Mouse (Mus musculus) Patski (cell line): ENCODE results near the gene Gm10803. TPM values are rescaled to one million over a fixed set of nuclear protein-coding genes. Genes with fewer than 3 reads are reported as not detected.
"Not testable (repeated sequence)": the region's sequence is repeated elsewhere in the genome, so short reads cannot be mapped to it uniquely, and the experiment has no call there.

ENCODE experiments used
- ATAC-seq: fragments of 100-300 bp; one replicate; pipeline ENCODE4 v1.8.0; 2021
- CTCF ChIA-PET: fragments of 350-600 bp; sonication (Branson Sonifier 250); formaldehyde crosslinking; loops from one replicate; lab custom pipeline; 2022; ENCODE audit warnings: inconsistent platforms; lab: Charles Lee
- POLR2A ChIA-PET: fragments of 350-600 bp; sonication (Branson Sonifier 250); formaldehyde crosslinking; loops from one replicate; lab custom pipeline; 2022; ENCODE audit warnings: antibody characterized with exemption, inconsistent platforms; lab: Charles Lee
- DNase-seq: peaks from one replicate; pipeline ENCODE4 v3.0.0-alpha.2; 2011; ENCODE audit warnings: low read depth, low spot score
- H3K27me3 ChIP-seq: fragments of 371-371 bp; one replicate; pipeline ENCODE4 v1.5.1; 2021
- CTCF ChIP-seq: fragments of 100-300 bp; IDR thresholded peaks from one replicate; pipeline ENCODE4 v1.5.1; 2021
- in situ Hi-C: fragments of 300-500 bp; cut with MboI; formaldehyde crosslinking; loops from 3 replicates; pipeline ENCODE4 v1.11.1; 2018; ENCODE audit warnings: low pct_unique_long_range_greater_than_20kb, mixed read lengths
- polyA plus RNA-seq: library from polyadenylated mRNA; unstranded; gene quantifications from one replicate; pipeline ENCODE4 v1.2.3, GENCODE M21; 2021

Gene Gm10803
- not detected for polyA plus RNA-seq

- in situ Hi-C loops, CTCF ChIA-PET, POLR2A ChIA-PET, H3K27me3 ChIP-seq, DNase-seq, ATAC-seq: not testable (repeated sequence)
Observed at GRCm38 (mm10) chr2:93560268-93560667, at the start of gene Gm10803. Gm10803 (plus strand) TSS chr2:93560568.

- ChIA-PET CTCF (no interaction called here), POLR2A (interaction anchor here (0.6 kb wide), 1 partner anchor 24 kb away, joined by 4 read pairs; no protein-coding TSS in a partner anchor)
- in situ Hi-C loops = no loop called here
- DNase-seq (no peak), ATAC-seq (no peak)
- TF ChIP-seq CTCF = no peak
- H3K27me3 ChIP-seq = no peaks in the 10 kb centered on the region
Observed at GRCm38 (mm10) chr2:93510839-93511238, 49.5 kb upstream of the Gm10803 start.

DNA sequence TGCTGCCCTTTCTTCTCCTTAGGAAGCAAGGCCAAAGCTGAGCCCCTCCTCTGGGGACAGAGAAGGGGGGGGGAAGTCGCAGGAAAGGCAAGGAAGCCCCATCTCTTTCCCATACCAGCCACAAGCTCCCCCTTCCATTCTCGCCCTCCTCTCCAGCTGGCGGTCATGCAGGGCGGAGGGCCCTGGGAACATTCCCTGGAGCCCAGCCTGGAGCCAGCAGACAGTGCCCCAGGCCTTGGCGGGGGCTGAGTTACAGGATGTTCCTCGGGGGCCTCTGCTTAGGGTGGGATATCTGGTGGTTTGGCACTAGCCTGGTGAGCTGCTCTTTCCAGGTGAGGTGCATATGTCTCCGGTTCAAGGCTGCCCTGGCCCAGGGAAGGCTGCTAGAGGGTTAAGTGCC lies 48.2 kb upstream of the Gm10803 start:
- POLR2A ChIA-PET = no interaction called here
- CTCF ChIA-PET = no interaction called here
- DNase-seq (no peak), ATAC-seq (no peak)
- TF ChIP-seq CTCF = no peak
- in situ Hi-C loops = no loop called here
- H3K27me3 ChIP-seq = no peaks in the 10 kb centered on the region

- ATAC-seq = no peak
- no peak for DNase-seq
- no peaks in the 10 kb centered on the region for H3K27me3 ChIP-seq
- ChIA-PET CTCF (no interaction called here), POLR2A (interaction anchor here (0.6 kb wide), 1 partner anchor 312 kb away, joined by 3 read pairs; no protein-coding TSS in a partner anchor)
- TF ChIP-seq CTCF = no peak
- in situ Hi-C loops = no loop called here
Observed at GRCm38 (mm10) chr2:93515246-93515645, 45.1 kb upstream of the Gm10803 start.

DNA sequence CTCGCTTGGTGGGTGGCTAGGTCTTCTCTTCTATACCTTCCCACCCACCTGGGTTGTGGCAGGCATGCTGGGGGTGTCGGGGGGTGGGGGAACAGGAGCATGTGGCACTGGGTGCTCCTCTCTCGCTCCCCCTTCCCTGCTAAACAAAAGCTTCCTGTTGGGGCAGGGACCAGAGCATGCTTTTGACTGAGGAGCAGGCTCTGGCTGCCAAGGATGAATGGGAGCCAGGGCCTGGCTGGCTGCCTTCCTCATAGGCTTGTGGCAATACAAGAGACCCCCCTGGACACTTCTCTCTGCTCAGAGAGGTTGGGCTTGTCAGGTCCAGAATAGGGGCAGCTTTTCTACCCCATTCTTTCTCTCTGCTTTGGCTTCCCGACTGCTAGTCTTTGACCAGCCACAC lies 39.3 kb upstream of the Gm10803 start:
- peaks cover 12% of the 10 kb centered on the region for H3K27me3 ChIP-seq
- ATAC-seq = no peak
- in situ Hi-C loops = no loop called here
- DNase-seq = no peak
- ChIA-PET POLR2A (no interaction called here), CTCF (no interaction called here)
- TF ChIP-seq CTCF = no peak

DNA sequence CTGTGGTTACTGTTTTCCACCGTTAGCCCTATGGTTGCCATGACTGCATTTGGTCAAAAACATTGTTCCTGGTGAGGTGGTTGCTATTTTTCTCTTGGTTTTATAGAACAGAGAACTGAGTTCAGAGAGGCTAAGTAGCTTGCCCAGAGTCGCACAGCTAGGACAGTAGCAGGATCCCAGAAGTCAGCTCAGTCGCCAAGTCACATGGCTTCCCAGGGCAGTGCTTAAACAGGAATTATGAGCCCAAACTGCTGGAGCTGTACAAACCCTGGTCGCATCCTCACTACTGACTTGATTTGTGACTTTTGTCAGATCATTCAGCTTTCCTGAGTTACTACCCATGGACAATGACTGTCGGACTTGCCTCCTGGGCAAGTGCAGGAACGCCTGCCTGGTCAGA lies 38.8 kb upstream of the Gm10803 start:
- no peak for TF ChIP-seq CTCF
- no peak for ATAC-seq
- DNase-seq = no peak
- in situ Hi-C loops = no loop called here
- ChIA-PET CTCF (no interaction called here), POLR2A (no interaction called here)
- peaks cover 12% of the 10 kb centered on the region for H3K27me3 ChIP-seq

GRCm38 (mm10) chr2:93522005-93522404 lies 38.4 kb upstream of the Gm10803 start:
- peaks cover 12% of the 10 kb centered on the region for H3K27me3 ChIP-seq
- POLR2A ChIA-PET = no interaction called here
- CTCF ChIA-PET = no interaction called here
- TF ChIP-seq CTCF = no peak
- DNase-seq (no peak), ATAC-seq (no peak)
- in situ Hi-C loops = no loop called here

DNA sequence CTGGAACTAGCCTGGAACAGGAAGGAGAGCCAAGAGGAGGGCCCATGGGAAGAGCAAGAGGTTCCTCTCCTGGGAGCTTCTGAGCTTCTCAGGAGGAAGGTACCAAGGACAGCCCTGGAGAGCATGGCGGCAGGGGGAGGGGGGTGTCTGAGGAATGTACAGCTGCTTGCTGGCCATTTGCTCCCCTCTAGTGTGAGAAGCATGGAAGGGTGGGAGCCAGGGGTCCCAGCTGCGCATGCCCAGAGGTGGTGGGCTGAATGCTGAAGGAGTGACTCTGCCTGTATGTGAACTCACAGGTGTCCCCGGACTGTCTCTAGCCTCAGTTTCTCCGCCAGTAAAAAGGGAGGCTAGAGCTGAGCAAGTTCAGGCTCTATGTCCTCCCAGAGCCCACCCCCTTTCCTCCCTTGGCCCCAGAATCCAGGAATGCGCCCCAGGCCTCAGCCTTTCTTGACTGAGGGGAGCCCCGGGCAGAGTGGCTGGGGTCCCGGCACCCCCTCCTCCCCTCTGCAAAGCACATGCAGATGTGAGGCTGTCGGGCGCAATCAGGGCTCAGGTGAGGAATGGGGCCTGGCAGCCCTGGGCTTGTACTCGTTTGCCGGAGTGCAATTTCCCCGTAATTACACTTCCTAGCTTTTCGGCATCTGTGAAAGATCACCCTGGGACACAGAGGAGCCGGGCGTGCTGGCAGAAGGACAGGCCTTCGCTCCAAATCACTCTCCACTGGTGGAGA lies 35.2 kb upstream of the Gm10803 start:
- no peak for ATAC-seq
- in situ Hi-C loops = no loop called here
- TF ChIP-seq CTCF = no peak
- DNase-seq = no peak
- H3K27me3 ChIP-seq = peaks cover 12% of the 10 kb centered on the region
- ChIA-PET CTCF (interaction anchor here (1.4 kb wide), 1 partner anchor 20 kb away, joined by 3 read pairs; no protein-coding TSS in a partner anchor), POLR2A (no interaction called here)

DNA sequence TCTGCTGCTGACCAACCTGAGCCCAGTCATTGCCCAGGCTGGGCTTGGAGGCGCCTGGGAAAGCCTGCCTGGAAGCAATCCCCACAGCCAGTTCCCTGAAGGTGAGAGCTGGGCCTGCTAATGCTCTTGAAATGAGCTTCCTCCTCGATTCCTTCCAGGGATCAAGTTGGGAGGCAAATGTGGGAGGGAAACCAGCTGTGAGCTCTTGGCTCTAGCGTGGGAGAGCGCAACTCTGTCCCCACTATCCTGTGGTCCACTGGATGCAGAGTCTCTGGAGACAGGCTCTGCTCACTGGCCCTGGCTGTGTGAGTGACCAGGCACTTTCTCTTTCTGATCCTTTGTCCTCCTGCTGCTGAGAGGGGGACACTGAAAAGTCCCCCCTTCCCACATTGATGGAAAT lies 30.8 kb upstream of the Gm10803 start:
- TF ChIP-seq CTCF = no peak
- DNase-seq (no peak), ATAC-seq (no peak)
- in situ Hi-C loops = no loop called here
- ChIA-PET POLR2A (no interaction called here), CTCF (no interaction called here)
- H3K27me3 ChIP-seq = peaks cover 3% of the 10 kb centered on the region

DNA sequence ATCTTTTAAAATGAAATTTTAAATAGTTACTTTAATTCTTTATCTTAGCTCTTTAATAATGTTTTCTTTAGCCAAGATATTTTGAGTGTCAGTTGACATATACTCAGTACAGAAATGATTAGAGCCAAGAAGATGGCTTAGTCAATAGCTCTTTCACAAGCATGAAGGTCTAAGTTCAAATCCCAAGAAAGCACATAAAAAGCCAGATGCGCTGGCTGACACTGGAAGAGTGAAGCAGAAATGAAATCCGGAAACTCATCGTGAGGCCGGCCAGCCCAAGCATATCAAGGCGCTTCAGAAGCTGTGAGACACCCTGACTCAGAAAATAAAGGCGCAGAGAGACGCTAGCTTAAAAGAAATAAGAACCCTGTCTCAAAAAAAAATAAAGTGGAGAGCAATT lies 26.5 kb upstream of the Gm10803 start:
- in situ Hi-C loops = no loop called here
- CTCF ChIA-PET = no interaction called here

DNA sequence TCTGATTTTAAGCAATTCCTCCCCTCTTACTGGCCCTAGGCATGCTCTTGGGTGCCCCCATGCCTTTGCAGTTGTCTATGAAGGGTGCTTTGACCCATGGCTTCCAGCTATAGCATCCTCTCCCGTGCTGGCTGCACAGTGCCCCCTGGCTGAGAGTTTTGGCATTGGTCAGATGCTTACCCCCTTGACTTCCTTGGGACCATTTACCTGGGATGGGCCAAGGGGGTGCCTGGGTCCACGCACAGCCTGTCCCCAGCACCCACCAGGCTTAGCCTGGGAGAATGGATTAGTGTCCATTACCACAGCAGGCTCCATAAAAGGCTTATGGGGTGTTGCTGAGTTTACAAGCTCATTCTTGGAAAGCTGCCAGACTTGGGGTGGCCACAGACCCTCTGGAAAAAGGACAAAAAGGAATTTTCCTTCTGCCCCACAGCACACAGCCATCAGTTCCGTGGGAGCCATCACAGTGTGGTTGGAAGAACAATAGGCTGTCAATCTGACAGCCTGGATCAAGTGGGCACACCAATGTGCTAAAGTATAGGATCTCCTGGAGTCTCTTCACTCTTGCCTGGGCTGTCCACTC lies 22.9 kb upstream of the Gm10803 start:
- no peak for TF ChIP-seq CTCF
- peaks cover 19% of the 10 kb centered on the region for H3K27me3 ChIP-seq
- DNase-seq (no peak), ATAC-seq (no peak)
- in situ Hi-C loops = no loop called here
- POLR2A ChIA-PET = interaction anchor here (0.6 kb wide), 1 partner anchor 480 kb away, joined by 3 read pairs; no protein-coding TSS in a partner anchor
- CTCF ChIA-PET = no interaction called here

More for the DNA sequence above, 26.5 kb upstream of the Gm10803 start:
- no peak for DNase-seq
- no peak for ATAC-seq
- POLR2A ChIA-PET = no interaction called here
- TF ChIP-seq CTCF = no peak
- H3K27me3 ChIP-seq = peaks cover 3% of the 10 kb centered on the region
